Mouse (Mus musculus): ENCODE measurements around the gene Hist1h2af. TPM values are rescaled to one million over a fixed set of nuclear protein-coding genes. Genes with fewer than 3 reads are reported as not detected.

Gene Hist1h2af
- total RNA-seq, 1 experiment from 2014 or later, result 1,285 TPM

- ATAC-seq (replicated peaks; ENCODE audit: low read depth, poor library complexity, severe bottlenecking), result no peak
Measured at GRCm38 (mm10) chr13:23510127-23510526, 23.6 kb upstream of the Hist1h2af start.

- no peak for ATAC-seq (replicated peaks; ENCODE audit: low read depth, poor library complexity, severe bottlenecking)
Measured at GRCm38 (mm10) chr13:23513517-23513916, 20.2 kb upstream of the Hist1h2af start.

- no peak for ATAC-seq (replicated peaks; ENCODE audit: low read depth, poor library complexity, severe bottlenecking)
Measured at GRCm38 (mm10) chr13:23515281-23515680, 18.4 kb upstream of the Hist1h2af start.

- ATAC-seq (replicated peaks; ENCODE audit: low read depth, poor library complexity, severe bottlenecking), result no peak
Measured at GRCm38 (mm10) chr13:23515826-23516620, 17.7 kb upstream of the Hist1h2af start.

GRCm38 (mm10) chr13:23516822-23517602 lies 16.7 kb upstream of the Hist1h2af start:
- ATAC-seq (replicated peaks; ENCODE audit: low read depth, poor library complexity, severe bottlenecking), result peak; percentile 41

GRCm38 (mm10) chr13:23517603-23518294 lies 16.0 kb upstream of the Hist1h2af start:
- ATAC-seq (replicated peaks; ENCODE audit: low read depth, poor library complexity, severe bottlenecking), result peak; percentile 40

GRCm38 (mm10) chr13:23518295-23518603 lies 15.5 kb upstream of the Hist1h2af start:
- no peak; the same call in 1 of the 2 replicates for ATAC-seq (replicated peaks; ENCODE audit: low read depth, poor library complexity, severe bottlenecking)

- ATAC-seq (replicated peaks; ENCODE audit: low read depth, poor library complexity, severe bottlenecking), result peak; percentile 14; the same call in 1 of the 2 replicates
Measured at GRCm38 (mm10) chr13:23518885-23519284, 14.8 kb upstream of the Hist1h2af start.

GRCm38 (mm10) chr13:23519416-23519815 lies 14.3 kb upstream of the Hist1h2af start:
- peak; percentile 13; the same call in 1 of the 2 replicates for ATAC-seq (replicated peaks; ENCODE audit: low read depth, poor library complexity, severe bottlenecking)

GRCm38 (mm10) chr13:23521703-23522102 lies 12.0 kb upstream of the Hist1h2af start:
- ATAC-seq (replicated peaks; ENCODE audit: low read depth, poor library complexity, severe bottlenecking), result 0 out of 2 replicates have a peak, but pooled peaks have one; percentile 19

GRCm38 (mm10) chr13:23523976-23524375 lies 9.7 kb upstream of the Hist1h2af start:
- ATAC-seq (replicated peaks; ENCODE audit: low read depth, poor library complexity, severe bottlenecking), result no peak

GRCm38 (mm10) chr13:23524654-23525053 lies 9.1 kb upstream of the Hist1h2af start:
- ATAC-seq (replicated peaks; ENCODE audit: low read depth, poor library complexity, severe bottlenecking), result peak; percentile 63

- ATAC-seq (replicated peaks; ENCODE audit: low read depth, poor library complexity, severe bottlenecking), result no peak
Measured at GRCm38 (mm10) chr13:23525901-23526300, 7.8 kb upstream of the Hist1h2af start.

GRCm38 (mm10) chr13:23526312-23526711 lies 7.4 kb upstream of the Hist1h2af start:
- peak; percentile 41 for ATAC-seq (replicated peaks; ENCODE audit: low read depth, poor library complexity, severe bottlenecking)

GRCm38 (mm10) chr13:23529005-23529404 lies 4.7 kb upstream of the Hist1h2af start:
- ATAC-seq (replicated peaks; ENCODE audit: low read depth, poor library complexity, severe bottlenecking), result no peak

GRCm38 (mm10) chr13:23529480-23530165 lies 4.1 kb upstream of the Hist1h2af start:
- ATAC-seq (replicated peaks; ENCODE audit: low read depth, poor library complexity, severe bottlenecking), result no peak

GRCm38 (mm10) chr13:23530181-23530900 lies 3.4 kb upstream of the Hist1h2af start:
- ATAC-seq (replicated peaks; ENCODE audit: low read depth, poor library complexity, severe bottlenecking), result no peak

- ATAC-seq (replicated peaks; ENCODE audit: low read depth, poor library complexity, severe bottlenecking), result peak; percentile 55
Measured at GRCm38 (mm10) chr13:23530901-23531875, 2.5 kb upstream of the Hist1h2af start, which contains the start of gene Hist1h4h. Gene Hist1h4h (plus strand): TSS chr13:23531050.

Data from common myeloid progenitor, adult 5-6 weeks (primary cell).